Mouse (Mus musculus) 416B (cell line): ENCODE results near the gene Epn1.

Experiments used
- DNase-seq: peaks from one replicate; pipeline ENCODE4 v3.0.0; 2011; ENCODE audit warnings: low read depth

Epn1 gene

DNA sequence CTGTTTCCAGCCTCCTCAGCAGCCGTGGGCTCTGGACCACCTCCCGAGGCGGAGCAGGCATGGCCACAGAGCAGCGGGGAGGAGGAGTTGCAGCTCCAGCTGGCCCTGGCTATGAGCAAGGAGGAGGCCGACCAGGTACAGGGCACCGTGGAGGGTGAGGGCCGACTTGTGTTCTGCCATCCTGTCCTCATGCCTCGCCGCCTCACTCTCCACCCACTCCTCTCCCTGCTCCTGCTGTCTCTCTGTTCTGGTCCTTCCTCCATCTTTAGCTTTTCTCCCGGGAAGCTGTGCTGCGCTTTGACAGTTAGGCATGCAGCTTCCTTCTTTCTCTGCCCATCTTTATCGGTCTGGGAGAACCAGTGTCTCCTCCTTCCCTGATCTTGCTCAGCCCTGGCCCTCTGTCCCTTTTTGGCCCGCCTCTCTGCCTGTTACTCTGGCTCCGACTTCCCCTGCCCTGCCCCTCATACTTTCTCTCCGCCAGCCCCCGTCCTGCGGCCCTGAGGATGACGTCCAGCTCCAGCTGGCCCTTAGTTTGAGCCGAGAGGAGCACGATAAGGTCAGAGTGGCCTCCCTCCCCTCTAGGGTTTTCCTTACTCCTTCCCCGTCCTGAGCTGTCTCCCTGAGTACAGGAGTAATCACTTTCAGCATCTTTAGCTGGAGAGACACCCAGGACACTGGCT, 12.9 kb downstream of the Epn1 start:
- no peak for DNase-seq

DNA sequence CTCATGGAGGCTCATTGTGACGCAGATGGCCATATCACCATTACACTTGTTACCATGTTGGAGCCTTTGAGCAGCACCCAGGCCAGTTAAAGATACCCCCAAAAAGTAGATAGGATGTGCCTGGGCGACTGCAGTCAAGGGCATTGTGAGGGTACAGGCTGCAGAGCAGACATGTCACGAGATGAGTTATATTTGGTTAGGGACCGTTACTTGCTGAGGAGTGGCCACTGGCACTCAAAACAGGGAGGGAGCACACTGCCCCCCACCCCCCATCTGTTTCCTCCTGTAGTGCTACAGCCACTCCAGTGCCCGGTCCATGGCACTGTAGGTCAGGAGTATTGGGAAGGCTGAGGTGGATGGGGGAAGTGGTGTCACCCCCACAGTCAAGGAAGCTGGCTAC, 18.7 kb downstream of the Epn1 start:
- no peak for DNase-seq

DNA sequence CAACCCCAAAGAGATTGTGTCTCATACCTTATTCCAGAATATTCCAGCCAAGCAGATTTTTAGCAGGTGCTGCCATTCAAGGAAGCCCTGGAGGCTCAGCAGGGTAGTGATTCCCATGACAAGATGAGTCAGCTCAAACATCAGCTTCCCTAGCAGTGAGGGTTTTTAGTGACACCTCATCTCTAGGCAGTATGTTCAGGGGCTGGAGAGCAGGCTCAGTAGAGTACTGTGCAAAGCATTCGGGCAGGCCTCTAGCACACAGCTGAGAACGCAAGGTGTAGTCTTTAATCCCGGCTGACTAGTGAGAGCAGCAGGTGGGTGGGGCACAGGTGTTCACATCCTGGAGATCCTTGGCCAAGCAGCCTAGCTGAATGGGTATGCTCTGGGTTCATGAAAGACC, 19.8 kb downstream of the Epn1 start:
- DNase-seq, result peak; percentile 27

DNA sequence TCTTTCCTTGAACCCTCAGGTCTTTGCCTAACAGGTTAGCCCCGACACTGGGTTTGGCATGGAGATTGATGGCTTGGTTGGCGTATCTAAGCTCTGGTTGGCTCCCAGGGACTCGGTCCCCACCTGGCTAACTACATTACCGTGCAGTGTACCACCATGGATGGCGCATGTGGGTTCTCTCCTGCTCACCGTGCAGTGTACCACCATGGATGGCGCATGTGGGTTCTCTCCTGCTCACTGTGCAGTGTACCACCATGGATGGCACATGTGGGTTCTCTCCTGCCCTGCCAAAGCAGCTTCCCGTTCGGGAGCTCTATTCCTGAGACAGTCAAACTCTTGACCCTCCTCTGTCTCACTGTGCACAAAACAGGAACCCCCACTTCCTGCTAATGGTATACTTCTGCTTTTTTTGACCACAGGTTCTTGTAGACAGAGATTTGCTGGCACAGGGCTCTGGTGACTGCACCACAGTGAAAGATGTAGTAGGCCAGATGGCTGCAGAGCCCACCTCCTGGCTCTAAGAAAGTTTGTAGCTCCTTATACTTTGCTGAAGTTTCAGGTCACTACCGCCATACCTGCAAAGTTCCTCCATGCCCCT, 21.1 kb downstream of the Epn1 start:
- DNase-seq, result peak; percentile 92

DNA sequence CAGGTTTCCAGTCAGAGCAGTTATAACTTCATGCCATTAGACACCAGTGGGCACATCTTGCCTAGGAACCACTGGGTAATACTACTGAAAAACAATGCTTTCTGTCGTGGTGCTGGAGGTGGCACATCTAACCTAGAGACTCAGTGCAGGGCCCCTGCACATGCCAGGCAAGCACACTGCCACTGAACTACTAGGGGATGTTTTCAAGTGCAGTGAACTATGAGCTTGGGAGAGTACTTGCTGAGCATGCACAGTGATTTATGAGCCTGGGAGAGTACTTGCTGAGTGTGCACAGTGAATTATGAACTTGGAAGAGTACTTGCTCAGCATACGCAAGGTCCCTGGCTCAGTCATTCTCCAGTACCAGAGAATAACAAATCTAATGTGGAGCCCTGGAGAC, 22.5 kb downstream of the Epn1 start:
- no peak for DNase-seq

DNA sequence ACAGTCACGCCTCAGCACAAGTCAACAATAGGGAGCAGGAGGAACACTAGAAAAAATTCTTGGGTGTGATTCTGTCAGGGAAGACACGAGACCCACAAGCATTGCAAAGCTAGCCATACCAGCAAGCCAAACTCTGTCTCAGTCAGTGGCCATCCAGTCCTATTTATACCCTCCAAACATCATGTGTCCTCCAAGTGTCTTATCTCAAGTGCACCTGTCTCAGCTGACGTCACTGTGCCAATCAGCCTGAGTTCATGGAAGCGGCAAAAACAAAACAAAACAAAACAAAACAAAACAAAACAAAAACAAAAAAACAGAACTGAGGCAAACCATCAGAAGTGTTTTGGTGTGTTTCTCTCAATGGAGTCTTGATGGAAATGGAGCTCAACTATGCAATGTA, 28.2 kb downstream of the Epn1 start:
- DNase-seq, result no peak

DNA sequence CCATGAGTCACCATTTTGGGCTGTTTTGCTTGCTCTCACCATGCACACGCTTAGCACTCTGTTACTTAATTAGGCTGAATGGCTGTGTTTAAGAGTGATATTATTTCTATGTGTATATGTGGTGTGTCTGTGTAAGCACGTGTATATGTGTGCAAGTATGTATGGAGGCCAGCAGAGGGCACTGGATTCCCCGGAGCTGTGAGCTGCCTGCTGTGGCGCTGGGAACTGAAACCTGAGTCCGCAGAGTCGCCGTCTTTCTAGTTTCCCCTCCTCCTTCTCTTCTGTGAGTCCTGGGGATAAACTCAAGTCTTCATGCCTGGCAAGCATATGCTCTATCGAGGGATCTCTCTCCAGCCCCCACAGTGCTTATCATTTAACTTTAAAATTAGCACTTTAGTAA, 29.3 kb downstream of the Epn1 start:
- DNase-seq, result no peak

DNA sequence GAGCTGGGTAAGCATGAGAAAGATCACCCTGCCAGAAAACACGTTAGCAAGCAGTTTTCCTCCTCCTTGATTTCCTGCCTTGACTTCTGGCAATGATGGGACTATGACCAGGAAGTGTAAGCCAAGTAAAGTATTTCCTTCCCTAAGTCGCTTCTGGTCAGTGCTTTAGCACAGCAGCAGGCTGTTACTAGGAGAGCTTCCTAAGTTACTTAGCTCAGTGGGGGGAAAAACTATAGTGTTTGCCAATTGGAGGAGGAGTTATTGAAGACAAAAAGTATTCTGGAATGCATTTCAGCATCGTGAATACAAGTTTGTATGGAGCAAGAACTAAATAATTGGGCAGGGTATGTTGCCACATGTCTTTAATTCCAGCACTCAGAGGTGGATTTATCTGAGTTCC, 32.7 kb downstream of the Epn1 start:
- DNase-seq, result no peak

DNA sequence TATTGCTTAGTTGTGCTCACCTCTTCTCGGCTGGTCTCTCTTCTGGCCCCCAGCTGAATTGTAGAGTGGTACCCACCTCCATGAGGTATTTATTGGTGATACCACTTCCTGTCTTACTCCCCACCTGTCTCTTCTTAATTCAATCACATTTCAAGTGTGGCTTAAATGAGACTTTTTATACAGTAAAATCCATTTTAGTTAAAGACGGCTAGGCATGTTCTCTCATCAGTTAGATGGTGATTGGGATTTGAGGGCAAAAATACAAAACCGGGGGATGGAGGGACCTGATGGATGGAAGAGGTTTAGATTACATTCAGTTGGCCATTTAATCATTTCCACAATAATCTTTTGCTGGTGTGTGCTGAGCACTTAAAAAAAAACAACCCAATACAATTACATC, 36.8 kb downstream of the Epn1 start, which contains the start of gene Rfpl4:
Gene Rfpl4, minus strand, starts transcription at position 101 of the 400 bp plus-strand sequence.
- DNase-seq, result no peak

DNA sequence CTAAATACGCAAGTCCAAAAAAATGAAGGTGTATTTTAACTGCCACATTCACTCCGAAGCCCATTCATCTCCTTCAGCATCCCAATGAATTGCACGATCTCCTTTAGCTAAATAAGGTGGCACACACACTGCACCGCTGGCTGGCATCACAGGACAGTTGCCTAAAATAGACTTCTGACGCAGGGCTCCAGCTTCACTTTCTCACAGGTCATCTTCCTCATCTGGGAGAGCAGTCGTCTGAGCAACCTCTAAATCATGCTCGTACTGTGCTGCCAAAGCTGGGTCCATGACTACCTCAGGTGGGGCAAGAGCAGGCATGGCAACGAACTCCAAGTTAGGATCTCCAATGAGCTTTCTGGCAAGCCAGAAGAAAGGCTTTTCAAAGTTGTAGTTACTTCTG, 45.0 kb downstream of the Epn1 start:
- no peak for DNase-seq

DNA sequence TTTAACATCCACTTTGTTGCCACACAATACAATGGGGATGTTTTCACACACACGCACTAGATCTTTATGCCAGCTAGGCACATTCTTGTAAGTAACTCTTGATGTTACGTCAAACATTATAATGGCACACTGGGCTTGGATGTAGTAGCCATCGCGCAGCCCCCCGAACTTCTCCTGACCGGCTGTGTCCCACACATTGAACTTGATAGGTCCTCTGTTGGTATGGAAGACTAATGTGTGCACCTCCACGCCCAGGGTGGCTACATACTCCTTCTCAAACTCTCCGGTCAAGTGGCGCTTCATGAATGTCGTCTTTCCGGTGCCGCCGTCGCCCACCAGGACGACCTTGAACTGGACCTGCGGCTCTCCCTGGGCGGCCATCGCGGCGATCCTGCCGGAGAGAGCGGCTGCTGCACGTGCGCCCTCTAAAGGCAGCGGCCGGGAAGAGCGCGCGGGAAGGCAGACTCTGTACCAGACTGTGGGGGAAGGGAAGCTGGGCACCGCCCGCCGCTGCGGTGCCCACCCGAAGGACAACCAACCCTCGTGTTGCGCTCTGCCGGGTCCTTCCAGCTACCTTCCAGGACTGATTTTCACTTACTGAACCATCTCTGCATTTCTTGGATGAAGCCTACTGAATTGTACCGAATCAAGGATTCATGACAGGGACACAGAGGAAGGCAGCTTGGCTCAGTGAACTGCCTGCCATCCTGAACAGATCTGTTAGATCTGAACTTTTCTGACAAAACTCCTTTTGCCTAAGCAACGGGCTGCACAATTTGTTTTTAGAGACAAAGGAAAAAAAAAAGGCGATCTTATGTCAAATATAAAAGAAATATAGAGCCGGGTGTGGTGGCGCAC, 45.7 kb downstream of the Epn1 start, which contains the start of gene Rasl2-9:
Gene Rasl2-9, minus strand, starts transcription at position 402 of the 858 bp plus-strand sequence.
- DNase-seq, result no peak
